Mouse (Mus musculus): ENCODE measurements at regions not wholly inside any gene's neighbourhood (a gene's known extent, or its start where the extent isn't known, plus 50 kb on each side); places are given as distances from the start of the nearest gene placed in this dataset.

- DNase-seq (ENCODE audit: low read depth, low spot score): peak; percentile 38
Observed at GRCm38 (mm10) chr12:9174327-9174726, 144.5 kb downstream of the Ttc32 start.

- no peak for DNase-seq (ENCODE audit: low read depth, low spot score)
Observed at GRCm38 (mm10) chr12:9176198-9176597, 146.4 kb downstream of the Ttc32 start.

- no peak for DNase-seq (ENCODE audit: low read depth, low spot score)
Observed at GRCm38 (mm10) chr12:9178626-9179025, 148.8 kb downstream of the Ttc32 start.

GRCm38 (mm10) chr12:9180677-9181076 is 150.9 kb downstream of the Ttc32 start:
- no peak for DNase-seq (ENCODE audit: low read depth, low spot score)

DNA sequence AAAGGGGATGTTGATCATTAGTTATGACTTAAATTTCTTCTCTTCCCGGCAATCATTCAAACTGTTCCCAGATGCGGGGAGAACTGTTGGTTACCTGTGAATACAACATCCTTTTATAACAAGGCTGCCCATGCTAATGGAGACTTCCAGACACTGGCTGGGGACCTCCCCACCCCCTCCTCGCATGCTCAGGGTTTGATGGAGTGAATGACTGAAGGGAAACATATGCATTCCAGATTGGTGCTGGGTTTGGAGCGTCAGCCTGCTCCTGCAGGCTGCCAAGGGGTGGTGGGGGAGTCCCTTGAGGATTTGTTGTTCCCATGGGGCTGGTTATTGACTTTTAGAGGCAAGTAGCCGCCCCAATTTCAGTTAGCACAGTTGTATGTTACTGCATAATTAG is 161.9 kb downstream of the Ttc32 start:
- no peak for DNase-seq (ENCODE audit: low read depth, low spot score)

- no peak for DNase-seq (ENCODE audit: low read depth, low spot score)
Observed at GRCm38 (mm10) chr12:9199321-9199720, 169.5 kb downstream of the Ttc32 start.

- no peak for DNase-seq (ENCODE audit: low read depth, low spot score)
Observed at GRCm38 (mm10) chr12:9212211-9212610, 182.4 kb downstream of the Ttc32 start.

DNA sequence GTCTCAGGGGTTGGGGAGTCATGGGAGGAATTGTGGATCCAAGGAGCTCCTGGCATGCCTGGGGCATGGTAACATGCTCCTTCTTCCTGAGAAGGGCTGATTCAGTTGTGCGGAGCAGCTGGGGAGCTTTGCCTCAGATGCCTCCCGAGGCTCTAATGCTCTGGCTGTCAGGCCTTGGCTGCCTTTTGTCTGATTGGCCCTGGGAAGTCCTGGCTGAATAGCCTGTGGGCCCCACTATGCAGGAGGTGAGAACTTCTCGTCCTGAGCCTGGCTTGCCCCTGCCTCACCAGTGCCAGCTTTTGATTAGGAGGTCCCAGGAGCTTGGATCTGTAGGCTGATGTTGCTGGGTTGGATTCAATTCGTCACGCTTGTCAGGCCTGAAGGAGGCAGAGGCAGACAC is 195.2 kb downstream of the Ttc32 start:
- DNase-seq (ENCODE audit: low read depth, low spot score): no peak

GRCm38 (mm10) chr12:9227901-9228300 is 198.1 kb downstream of the Ttc32 start:
- DNase-seq (ENCODE audit: low read depth, low spot score): no peak

- no peak for DNase-seq (ENCODE audit: low read depth, low spot score)
Observed at GRCm38 (mm10) chr12:9228486-9228885, 198.7 kb downstream of the Ttc32 start.

DNA sequence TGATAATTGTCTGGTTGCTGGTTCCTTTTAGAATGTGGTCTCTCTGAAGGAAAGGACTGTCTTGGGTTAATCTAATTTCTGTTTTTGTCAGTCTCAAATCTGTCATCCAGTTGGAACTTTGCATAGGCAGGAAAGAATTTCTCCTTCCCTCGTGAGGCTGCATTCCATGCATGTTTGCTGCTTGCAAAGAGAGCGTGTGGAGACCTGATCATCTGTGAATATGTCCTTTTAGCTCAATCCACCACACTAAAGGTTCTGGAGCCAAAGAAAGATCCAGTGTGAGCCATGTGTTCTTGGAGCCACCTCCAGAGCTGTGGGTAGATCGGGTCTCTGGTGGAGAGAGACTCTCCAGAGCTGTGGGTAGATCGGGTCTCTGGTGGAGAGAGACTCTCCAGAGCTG is 200.2 kb downstream of the Ttc32 start:
- no peak for DNase-seq (ENCODE audit: low read depth, low spot score)

- DNase-seq (ENCODE audit: low read depth, low spot score): no peak
Observed at GRCm38 (mm10) chr12:9230576-9230975, 200.8 kb downstream of the Ttc32 start.

DNA sequence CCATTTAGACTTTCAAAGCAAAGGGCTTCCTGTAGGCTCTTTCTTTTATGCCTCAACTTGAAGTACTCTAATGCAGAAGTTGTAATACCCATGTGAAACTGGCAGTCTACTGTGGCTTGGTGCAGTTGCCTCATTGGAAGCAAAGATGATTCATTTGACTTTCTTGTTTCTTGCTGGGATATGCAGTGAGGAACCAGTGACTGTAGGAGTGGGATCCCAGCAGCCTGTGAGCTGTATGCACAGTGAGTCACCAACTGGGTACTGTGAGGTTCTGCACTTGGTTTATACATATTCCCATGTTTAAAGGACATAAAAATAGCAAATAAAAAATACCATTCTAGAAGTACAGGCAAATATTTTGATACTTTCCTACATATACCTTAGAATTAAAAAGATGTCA is 202.6 kb downstream of the Ttc32 start:
- DNase-seq (ENCODE audit: low read depth, low spot score): no peak

- DNase-seq (ENCODE audit: low read depth, low spot score): no peak
Observed at GRCm38 (mm10) chr12:9235866-9236265, 206.1 kb downstream of the Ttc32 start.

DNA sequence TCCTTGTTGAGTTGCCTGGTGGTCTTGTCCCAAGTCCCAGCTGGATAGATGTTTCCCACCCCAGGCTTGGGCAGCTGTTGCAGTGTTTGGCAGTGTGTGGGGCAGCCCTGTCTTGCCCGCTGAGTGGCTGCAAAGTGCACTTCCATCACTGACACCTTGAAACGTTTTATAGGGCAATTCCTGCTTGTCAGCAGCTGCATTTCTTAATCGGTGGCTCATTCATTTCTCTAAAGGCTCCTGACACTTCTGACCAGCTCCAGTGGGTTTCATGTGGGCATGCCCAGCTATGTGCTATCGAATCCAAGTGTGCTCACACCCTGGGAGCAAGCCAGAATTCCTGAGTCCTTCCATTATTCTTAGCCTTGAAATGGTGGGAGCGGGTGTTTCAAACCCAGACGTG is 207.7 kb downstream of the Ttc32 start:
- no peak for DNase-seq (ENCODE audit: low read depth, low spot score)

- no peak for DNase-seq (ENCODE audit: low read depth, low spot score)
Observed at GRCm38 (mm10) chr12:9237955-9238354, 208.2 kb downstream of the Ttc32 start.

GRCm38 (mm10) chr12:9247506-9247905 is 217.7 kb downstream of the Ttc32 start:
- DNase-seq (ENCODE audit: low read depth, low spot score): no peak

GRCm38 (mm10) chr12:9251772-9252171 is 222.0 kb downstream of the Ttc32 start:
- no peak for DNase-seq (ENCODE audit: low read depth, low spot score)

DNA sequence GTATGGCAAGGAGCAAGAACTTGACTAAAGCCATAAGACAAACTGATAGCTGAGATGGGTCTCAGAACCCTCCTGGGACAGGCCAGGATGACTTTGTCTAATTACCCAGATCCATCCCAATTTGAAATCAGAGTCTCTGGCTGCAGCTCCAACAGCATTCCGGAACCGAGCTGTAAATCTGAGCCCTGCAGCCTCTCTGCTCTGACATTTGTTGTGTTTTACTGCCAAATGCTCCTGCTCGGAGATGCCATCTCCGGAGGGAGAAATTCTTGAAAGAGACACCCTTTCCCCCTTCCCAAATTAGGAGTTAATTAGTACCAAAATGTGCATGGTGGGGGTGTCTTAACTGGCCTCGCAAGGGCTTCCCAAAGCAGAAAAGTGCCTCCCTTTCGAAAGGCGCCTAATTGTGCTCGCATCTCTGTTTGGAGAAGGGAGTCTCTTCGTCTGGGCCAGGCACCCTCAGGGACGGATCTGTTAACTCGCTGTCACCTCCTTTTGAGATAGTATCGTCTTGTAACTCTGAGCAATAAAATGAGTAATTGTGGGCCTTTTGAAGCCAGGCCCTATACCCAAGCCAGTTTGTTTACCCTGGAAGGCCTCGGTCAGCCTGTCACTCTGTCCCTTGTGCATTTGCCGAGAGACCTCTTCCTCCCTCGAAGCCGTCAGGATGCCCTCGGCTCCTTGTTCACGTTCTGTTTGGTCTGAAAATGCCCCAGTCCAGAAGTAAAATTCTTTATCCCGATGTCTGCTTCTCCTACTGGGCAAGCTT is 223.7 kb downstream of the Ttc32 start:
- no peak for DNase-seq (ENCODE audit: low read depth, low spot score)

DNA sequence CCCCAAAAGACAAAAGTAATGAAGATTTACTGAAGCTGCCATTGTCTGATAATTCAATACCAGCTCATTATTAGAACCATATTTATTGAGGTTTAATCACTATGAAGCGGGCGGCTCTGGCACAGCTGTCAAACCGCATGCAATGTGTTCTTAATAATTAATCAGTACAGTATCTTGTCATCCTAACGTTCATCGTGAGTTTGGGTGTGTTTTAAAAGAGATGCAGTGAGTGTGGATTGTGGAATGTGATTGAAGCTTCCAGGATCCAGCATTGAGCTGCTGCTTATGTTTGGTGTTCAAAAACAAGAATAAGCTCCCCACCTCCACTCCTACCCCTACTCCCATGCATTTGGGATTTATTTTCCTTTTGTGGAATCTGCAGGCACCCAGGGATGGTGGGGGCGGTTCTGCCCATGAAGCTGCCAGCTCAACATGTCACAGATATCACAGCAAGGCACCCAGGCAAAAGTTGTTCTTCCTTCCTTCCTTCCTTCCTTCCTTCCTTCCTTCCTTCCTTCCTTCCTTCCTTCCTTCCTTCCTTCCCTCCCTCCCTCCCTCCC is 224.6 kb downstream of the Ttc32 start:
- DNase-seq (ENCODE audit: low read depth, low spot score): no peak

- DNase-seq (ENCODE audit: low read depth, low spot score): no peak
Observed at GRCm38 (mm10) chr12:9255661-9256486, 226.1 kb downstream of the Ttc32 start.

GRCm38 (mm10) chr12:9256487-9256820 is 226.7 kb downstream of the Ttc32 start:
- no peak for DNase-seq (ENCODE audit: low read depth, low spot score)

- DNase-seq (ENCODE audit: low read depth, low spot score): no peak
Observed at GRCm38 (mm10) chr12:9258221-9258620, 228.4 kb downstream of the Ttc32 start.

Data from embryo, embryonic 11.5 days (tissue).